Mouse (Mus musculus): ENCODE results near the gene Chrne. TPM values are rescaled to one million over a fixed set of nuclear protein-coding genes. Genes with fewer than 3 reads are reported as not detected.
A peak's percentile ranks its signal among the peaks of the same experiment; 100 is the strongest.

The Chrne gene
- polyA plus RNA-seq, 1 experiment from 2014 or later = not detected

- no peaks in the 10 kb centered on the region for H3K27me3 ChIP-seq
- peak overlapping the region; percentile 43 for H3K9ac ChIP-seq
- no peak for ATAC-seq (ENCODE audit: low FRiP score)
- no peak overlapping the region for H3K4me2 ChIP-seq
- peak overlapping the region; percentile 18; the same call in 1 of the 2 replicates for H3K27ac ChIP-seq
- peak overlapping the region; percentile 8; the same call in 1 of the 2 replicates for H3K4me3 ChIP-seq
- peaks cover 69% of the 10 kb centered on the region for H3K4me1 ChIP-seq (replicated peaks)
- no peaks in the 10 kb centered on the region for H3K9me3 ChIP-seq
- WGBS = 88% methylated on average over 12 of the region's 12 CpGs
- peaks cover 40% of the 10 kb centered on the region for H3K36me3 ChIP-seq
Measured at GRCm38 (mm10) chr11:70650322-70651175, 31.5 kb upstream of the Chrne start.

- H3K27ac ChIP-seq = peak overlapping the region; percentile 23; the same call in 1 of the 2 replicates
- H3K36me3 ChIP-seq = peaks cover 53% of the 10 kb centered on the region
- peak overlapping the region; percentile 20; the same call in 1 of the 2 replicates for H3K4me2 ChIP-seq
- no peaks in the 10 kb centered on the region for H3K9me3 ChIP-seq
- no peaks in the 10 kb centered on the region for H3K27me3 ChIP-seq
- peaks cover 75% of the 10 kb centered on the region for H3K4me1 ChIP-seq (replicated peaks)
- WGBS = 90% methylated on average over 8 of the region's 8 CpGs
- no peak for ATAC-seq (ENCODE audit: low FRiP score)
- no peak overlapping the region for H3K4me3 ChIP-seq
- H3K9ac ChIP-seq = no peak overlapping the region
Measured at GRCm38 (mm10) chr11:70649185-70649734, 30.2 kb upstream of the Chrne start.

- Histone ChIP-seq H3K9ac (peak overlapping the region; percentile 92), H3K4me3 (peak overlapping the region; percentile 86), H3K4me1 (replicated peaks) (peaks cover 75% of the 10 kb centered on the region), H3K27ac (no peak overlapping the region), H3K4me2 (peak overlapping the region; percentile 99), H3K9me3 (no peaks in the 10 kb centered on the region), H3K27me3 (no peaks in the 10 kb centered on the region), H3K36me3 (peaks cover 59% of the 10 kb centered on the region)
- 90% methylated on average over 4 of the region's 4 CpGs for WGBS
- ATAC-seq (ENCODE audit: low FRiP score) = no peak
Measured at GRCm38 (mm10) chr11:70648512-70648911, 29.5 kb upstream of the Chrne start.

GRCm38 (mm10) chr11:70647716-70648420 is 28.9 kb upstream of the Chrne start:
- peak; percentile 7; the same call in 1 of the 2 replicates for ATAC-seq (ENCODE audit: low FRiP score)
- Histone ChIP-seq H3K27me3 (no peaks in the 10 kb centered on the region), H3K9me3 (no peaks in the 10 kb centered on the region), H3K4me1 (replicated peaks) (peaks cover 69% of the 10 kb centered on the region), H3K4me3 (peak overlapping the region; percentile 86), H3K4me2 (peak overlapping the region; percentile 99), H3K36me3 (peaks cover 66% of the 10 kb centered on the region), H3K9ac (peak overlapping the region; percentile 92), H3K27ac (peak overlapping the region; percentile 96)
- 5% methylated on average over 28 of the region's 28 CpGs for WGBS

GRCm38 (mm10) chr11:70646691-70647650 is 28.0 kb upstream of the Chrne start, which contains the start of the genes Rnf167 and Slc25a11:
Gene Rnf167, plus strand, starts transcription at chr11:70647235.
Gene Slc25a11, minus strand, starts transcription at chr11:70647479.
- H3K4me1 ChIP-seq (replicated peaks) = peaks cover 60% of the 10 kb centered on the region
- H3K9me3 ChIP-seq = no peaks in the 10 kb centered on the region
- peak within 1 kb of the TSS; percentile 95 for H3K9ac ChIP-seq
- peaks cover 65% of the 10 kb centered on the region for H3K36me3 ChIP-seq
- ATAC-seq (ENCODE audit: low FRiP score) = peak; percentile 92
- peak within 1 kb of the TSS; percentile 96 for H3K27ac ChIP-seq
- H3K27me3 ChIP-seq = no peaks in the 10 kb centered on the region
- H3K4me2 ChIP-seq = peak within 1 kb of the TSS; percentile 99
- H3K4me3 ChIP-seq = peak within 1 kb of the TSS; percentile 86
- WGBS = 0% methylated on average over 63 of the region's 63 CpGs

GRCm38 (mm10) chr11:70646259-70646555 is 27.2 kb upstream of the Chrne start:
- H3K27ac ChIP-seq = peak overlapping the region; percentile 96
- no peak; the same call in 1 of the 2 replicates for ATAC-seq (ENCODE audit: low FRiP score)
- peak overlapping the region; percentile 95 for H3K9ac ChIP-seq
- peaks cover 54% of the 10 kb centered on the region for H3K4me1 ChIP-seq (replicated peaks)
- peak overlapping the region; percentile 86 for H3K4me3 ChIP-seq
- no peaks in the 10 kb centered on the region for H3K9me3 ChIP-seq
- H3K4me2 ChIP-seq = peak overlapping the region; percentile 90
- H3K27me3 ChIP-seq = no peaks in the 10 kb centered on the region
- WGBS = 23% methylated on average over 3 of the region's 3 CpGs
- peaks cover 57% of the 10 kb centered on the region for H3K36me3 ChIP-seq

- peak overlapping the region; percentile 86 for H3K4me3 ChIP-seq
- H3K9ac ChIP-seq = peak overlapping the region; percentile 95
- H3K4me2 ChIP-seq = peak overlapping the region; percentile 90
- H3K9me3 ChIP-seq = no peaks in the 10 kb centered on the region
- peaks cover 49% of the 10 kb centered on the region for H3K4me1 ChIP-seq (replicated peaks)
- H3K27ac ChIP-seq = peak overlapping the region; percentile 96; the same call in 1 of the 2 replicates
- no peaks in the 10 kb centered on the region for H3K27me3 ChIP-seq
- H3K36me3 ChIP-seq = peaks cover 51% of the 10 kb centered on the region
- WGBS = 90% methylated on average over 12 of the region's 12 CpGs
- ATAC-seq (ENCODE audit: low FRiP score) = no peak
Measured at GRCm38 (mm10) chr11:70645461-70646258, 26.6 kb upstream of the Chrne start.

GRCm38 (mm10) chr11:70644564-70645103 is 25.6 kb upstream of the Chrne start:
- H3K9ac ChIP-seq = peak overlapping the region; percentile 95; the same call in 1 of the 2 replicates
- peaks cover 42% of the 10 kb centered on the region for H3K4me1 ChIP-seq (replicated peaks)
- peaks cover 41% of the 10 kb centered on the region for H3K36me3 ChIP-seq
- 95% methylated on average over 8 of the region's 8 CpGs for WGBS
- H3K27ac ChIP-seq = no peak overlapping the region
- H3K4me2 ChIP-seq = no peak overlapping the region
- no peaks in the 10 kb centered on the region for H3K9me3 ChIP-seq
- H3K4me3 ChIP-seq = no peak overlapping the region
- ATAC-seq (ENCODE audit: low FRiP score) = no peak
- no peaks in the 10 kb centered on the region for H3K27me3 ChIP-seq

GRCm38 (mm10) chr11:70643051-70643450 is 24.0 kb upstream of the Chrne start:
- no peak overlapping the region for H3K9ac ChIP-seq

GRCm38 (mm10) chr11:70641241-70641640 is 22.2 kb upstream of the Chrne start:
- Histone ChIP-seq H3K36me3 (peaks cover 33% of the 10 kb centered on the region), H3K27ac (no peak overlapping the region), H3K4me3 (no peak overlapping the region), H3K4me2 (no peak overlapping the region), H3K4me1 (replicated peaks) (peaks cover 19% of the 10 kb centered on the region), H3K27me3 (0 out of 2 replicates have a peak, but pooled peaks cover 3% of the 10 kb centered on the region), H3K9me3 (no peaks in the 10 kb centered on the region), H3K9ac (no peak overlapping the region)
- no peak for ATAC-seq (ENCODE audit: low FRiP score)
- WGBS = 89% methylated on average over 7 of the region's 7 CpGs

More at GRCm38 (mm10) chr11:70643051-70643450, 24.0 kb upstream of the Chrne start:
- Histone ChIP-seq H3K4me2 (no peak overlapping the region), H3K36me3 (peaks cover 33% of the 10 kb centered on the region), H3K4me1 (replicated peaks) (peaks cover 26% of the 10 kb centered on the region), H3K27ac (no peak overlapping the region), H3K9me3 (no peaks in the 10 kb centered on the region), H3K4me3 (no peak overlapping the region), H3K27me3 (0 out of 2 replicates have a peak, but pooled peaks cover 3% of the 10 kb centered on the region)
- ATAC-seq (ENCODE audit: low FRiP score) = no peak
- 92% methylated on average over 6 of the region's 6 CpGs for WGBS
